Mouse (Mus musculus): ENCODE measurements at regions not wholly inside any gene's neighbourhood (a gene's known extent, or its start where the extent isn't known, plus 50 kb on each side); places are given as distances from the start of the nearest gene placed in this dataset.
A peak's percentile ranks its signal among the peaks of the same experiment; 100 is the strongest.

DNA sequence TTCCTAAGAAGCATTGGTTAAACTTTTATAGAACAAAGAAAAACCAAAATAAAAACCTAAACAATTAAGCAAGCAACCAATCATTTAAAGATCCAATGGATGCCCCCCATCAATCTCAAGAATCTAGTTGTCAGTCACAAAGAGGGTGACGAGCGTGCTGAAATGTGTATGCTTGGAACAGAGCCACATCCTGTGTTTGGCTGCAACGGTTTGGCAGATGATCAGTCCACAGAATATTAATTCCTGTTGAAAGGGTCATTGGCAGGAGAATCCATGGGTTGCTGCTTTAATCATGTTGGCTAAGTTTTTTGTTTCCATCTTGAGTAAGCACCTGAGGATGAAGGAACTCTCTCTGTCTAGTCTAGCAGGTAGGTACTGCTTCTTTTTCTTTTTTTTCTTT, 117.5 kb upstream of the Jag1 start:
- DNase-seq, result no peak

DNA sequence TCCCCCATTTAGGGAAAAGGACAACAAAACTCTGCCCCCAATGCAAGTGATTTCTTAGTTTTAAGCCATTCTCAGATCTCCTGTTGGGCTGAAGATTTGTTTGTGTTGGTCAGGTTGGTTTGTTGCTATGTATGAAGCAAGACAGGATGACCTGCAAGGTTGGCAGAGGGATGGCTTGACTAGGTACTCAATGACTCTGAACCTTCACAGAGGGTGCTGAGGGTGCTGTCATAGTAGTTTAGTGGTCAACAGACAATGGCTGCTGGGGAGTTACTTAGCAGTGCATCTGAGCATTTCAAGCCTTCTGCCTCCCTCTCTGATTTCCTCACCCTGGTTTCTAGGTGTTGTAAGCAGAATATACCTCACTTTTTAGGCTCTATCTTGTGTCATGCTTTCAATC, 114.7 kb upstream of the Jag1 start:
- DNase-seq, result no peak

- DNase-seq, result no peak
Observed at GRCm38 (mm10) chr2:137229422-137230069, 113.1 kb upstream of the Jag1 start.

DNA sequence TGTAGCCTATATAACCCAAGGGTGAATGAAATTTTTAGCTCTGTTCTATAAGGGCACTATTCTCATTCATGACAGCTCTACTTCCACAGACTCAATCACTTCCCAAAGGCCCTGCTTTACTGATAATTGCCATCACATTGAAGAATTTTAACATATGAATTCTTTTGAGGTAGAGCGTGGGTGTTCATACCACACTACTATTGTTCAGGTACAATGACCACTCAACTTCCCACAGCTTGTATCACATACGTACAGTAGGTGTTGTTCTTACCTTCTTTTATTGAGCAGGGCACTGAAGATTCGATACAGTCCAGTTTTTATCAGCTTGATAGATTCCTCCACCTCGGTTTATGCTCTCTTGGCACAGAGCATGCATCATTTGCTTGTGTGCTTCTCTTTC, 111.1 kb upstream of the Jag1 start:
- no peak for DNase-seq

DNA sequence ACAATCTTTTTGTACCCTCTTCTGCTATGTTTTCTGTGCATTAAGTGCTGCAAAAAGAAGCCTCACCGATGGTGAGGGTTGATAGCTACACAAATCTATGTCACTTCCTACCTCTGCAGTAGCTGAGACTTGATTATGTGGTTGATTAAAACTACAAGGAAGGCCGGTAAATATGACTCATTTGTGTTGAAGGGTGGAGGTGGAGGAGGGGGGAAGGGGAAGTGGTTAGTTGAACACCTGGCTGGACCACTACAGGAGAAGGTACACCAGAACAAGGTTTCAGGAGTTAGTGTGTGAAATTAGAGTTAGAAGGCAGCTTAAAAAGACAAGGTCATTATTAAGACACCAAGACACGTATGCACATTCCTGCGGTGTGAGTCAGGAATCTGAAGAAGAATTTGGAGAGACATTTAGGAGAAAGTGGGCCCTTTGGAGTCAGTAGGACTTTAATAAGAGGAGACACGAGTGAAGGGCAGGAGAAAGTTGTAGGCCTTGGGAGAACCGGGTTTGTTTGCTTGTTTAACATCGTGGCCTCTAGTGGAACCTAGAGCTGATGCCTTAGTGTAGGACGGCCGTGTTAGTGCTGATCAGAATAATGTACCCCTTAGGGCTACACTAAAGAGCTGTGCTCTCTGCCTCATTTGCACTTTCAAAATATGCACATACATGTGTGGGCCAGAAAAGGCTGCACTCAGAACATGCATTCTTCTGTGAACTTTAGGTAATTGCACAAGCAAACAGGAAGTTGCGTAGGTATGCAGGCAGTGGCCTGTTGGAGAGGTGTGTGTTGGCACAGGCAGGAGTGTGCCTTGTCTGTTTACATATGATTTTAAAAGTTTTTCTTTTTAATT, 108.5 kb upstream of the Jag1 start:
- peak; percentile 4 to 57 for DNase-seq

DNA sequence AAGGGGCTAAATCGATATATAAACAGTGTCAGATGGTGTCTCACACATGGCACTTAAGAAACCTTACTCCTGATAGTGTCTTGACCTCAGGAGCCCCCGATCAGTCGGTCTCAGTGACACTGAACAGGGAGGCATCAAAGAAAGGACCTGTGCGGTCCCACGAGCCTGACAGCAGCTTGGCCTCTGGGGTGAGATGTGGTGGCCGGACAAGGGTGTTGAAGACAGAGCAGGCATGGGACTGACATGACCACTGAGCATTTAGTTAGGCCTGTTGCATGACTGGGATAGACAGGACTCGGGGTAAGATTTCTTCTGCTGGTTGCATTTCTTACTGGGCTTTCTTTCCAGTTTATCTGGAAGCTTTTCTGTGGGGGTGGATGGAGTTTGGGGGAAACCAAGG, 99.3 kb upstream of the Jag1 start:
- DNase-seq, result no peak

DNA sequence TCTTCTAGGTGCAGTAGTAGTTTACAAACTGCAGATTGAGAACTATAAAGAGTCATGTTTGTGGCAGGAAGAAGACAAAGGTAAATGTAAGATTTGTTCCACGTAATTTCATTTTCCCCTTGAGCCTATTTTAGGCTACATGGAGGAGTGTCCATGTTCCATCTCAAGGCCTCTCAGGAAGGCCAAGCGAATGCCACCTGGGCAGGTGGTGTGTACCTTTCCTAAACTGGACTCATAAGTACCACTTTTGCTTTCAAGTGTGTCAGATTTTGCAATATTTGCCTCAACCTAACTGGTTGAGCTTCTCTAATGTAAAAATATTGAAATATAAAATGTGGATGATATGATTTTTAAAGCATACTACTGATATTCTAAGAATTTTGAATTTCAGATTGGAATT, 91.4 kb upstream of the Jag1 start:
- DNase-seq, result no peak

- DNase-seq, result peak in 1 of 2 experiments; percentile 2
Observed at GRCm38 (mm10) chr2:137204274-137204850, 87.9 kb upstream of the Jag1 start.

DNA sequence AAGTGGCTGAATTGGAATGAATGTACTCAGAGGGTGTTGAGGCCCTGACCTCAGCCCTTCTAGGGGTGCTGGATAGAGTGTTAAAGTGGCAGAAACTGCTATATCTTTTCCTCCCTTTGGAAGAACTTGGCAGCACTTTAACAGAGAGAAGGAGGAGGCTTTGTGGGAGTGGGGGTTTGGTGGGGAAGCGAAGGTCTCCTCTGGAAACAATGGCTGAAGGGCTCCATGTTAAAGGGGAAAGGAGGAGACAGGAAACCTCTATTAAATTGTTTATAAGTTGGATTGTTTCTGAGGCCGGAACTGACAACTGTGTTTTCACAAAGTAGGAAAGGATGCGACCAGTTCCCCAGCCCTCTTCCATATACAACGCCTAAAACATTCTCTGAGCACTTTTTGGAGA, 83.7 kb upstream of the Jag1 start:
- no peak for DNase-seq

- DNase-seq, result no peak
Observed at GRCm38 (mm10) chr2:137192183-137192582, 75.7 kb upstream of the Jag1 start.

DNA sequence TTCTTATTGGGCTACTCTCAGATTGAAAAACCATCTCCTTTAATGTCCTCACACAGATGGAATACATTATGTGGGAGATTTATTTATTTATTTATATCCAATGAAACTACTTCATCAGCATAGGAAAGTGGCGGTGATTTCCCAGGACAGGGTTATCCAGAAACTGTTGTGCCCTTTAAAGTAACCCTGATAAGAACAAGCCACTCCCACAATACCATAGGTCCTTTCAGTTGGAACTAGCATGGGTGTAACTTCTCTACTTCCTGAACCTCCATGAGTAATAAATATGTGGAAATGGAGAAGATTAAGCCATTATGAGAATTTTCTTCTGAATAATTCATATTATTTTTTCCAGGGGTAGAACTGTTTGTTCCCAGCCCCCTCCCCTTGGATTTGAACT, 52.7 kb upstream of the Jag1 start:
- no peak for DNase-seq

GRCm38 (mm10) chr2:137168626-137169025, 52.2 kb upstream of the Jag1 start:
- DNase-seq, result no peak

Data from kidney, postnatal 25 days (tissue).